Mouse (Mus musculus) E14TG2a.4 (cell line): ENCODE data around the gene Thsd7a.

ENCODE experiments used
- CTCF ChIP-seq: conservative IDR thresholded peaks from 2 replicates; pipeline ENCODE4 v1.5.1; 2014; ENCODE audit warnings: low read length
- NANOG ChIP-seq: IDR thresholded peaks from 2 replicates; pipeline ENCODE4 v1.6.1; 2014; ENCODE audit warnings: borderline replicate concordance, low read length, mixed read lengths

DNA sequence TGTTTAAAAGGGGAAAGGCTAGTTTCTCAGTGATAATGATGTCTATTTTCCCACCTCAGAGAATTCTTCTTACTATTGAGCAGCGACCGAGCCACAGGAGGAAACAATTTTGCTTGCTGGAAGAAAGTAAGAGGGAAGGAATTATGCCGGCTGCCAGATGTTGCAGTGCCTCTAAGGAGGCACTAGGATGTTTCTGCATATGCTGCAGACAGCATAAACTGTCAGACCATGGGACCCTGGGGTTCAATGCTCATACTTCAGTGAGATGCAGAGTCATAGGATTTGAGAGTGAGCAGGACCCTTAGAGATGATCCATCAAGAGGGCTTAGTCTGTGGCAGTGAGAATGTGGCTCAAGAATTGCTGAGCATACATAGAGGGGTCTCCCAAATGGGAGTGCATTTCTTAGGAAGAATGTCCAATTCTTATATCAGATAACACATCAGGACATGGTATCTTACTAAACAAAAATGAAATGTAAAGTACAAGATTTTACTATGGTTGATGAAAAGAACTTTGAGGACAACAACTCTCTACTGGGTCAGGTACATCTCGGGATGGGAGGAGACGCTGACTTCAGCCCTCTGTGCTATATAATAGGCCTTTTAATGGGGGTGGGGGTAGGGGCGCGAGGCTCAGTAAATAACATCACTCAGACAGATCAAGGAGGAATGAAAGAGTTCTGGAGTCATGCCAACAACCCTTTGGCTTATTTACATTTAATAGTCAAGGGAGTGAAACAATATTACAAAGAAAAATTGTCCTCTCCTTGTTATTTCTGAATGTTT, 281.7 kb downstream of the Thsd7a start:
- TF ChIP-seq CTCF, result no peak
- no peak for TF ChIP-seq NANOG
